Mouse (Mus musculus) inflammation-experienced regulatory T-cells, adult 6 months (primary cell): ENCODE results near the gene Srd5a1. TPM values are rescaled to one million over a fixed set of nuclear protein-coding genes. Genes with fewer than 3 reads are reported as not detected.

ENCODE experiments used
- ATAC-seq: one replicate; pipeline ENCODE4 v1.8.0; 2017
- polyA plus RNA-seq, 3 experiments: library from polyadenylated mRNA; unstranded; fragments of 100-300 nt; shearing (Covaris generic); gene quantifications; one replicate each; pipeline ENCODE4 v1.2.1; 2017

The Srd5a1 gene
- polyA plus RNA-seq, 3 experiments from 2014 or later: 0.85 to 1.6 (median 1.2) TPM

- ATAC-seq: no peak
These were observed 73.9 kb downstream of the Srd5a1 start for GRCm38 (mm10) chr13:69537366-69537765.

DNA sequence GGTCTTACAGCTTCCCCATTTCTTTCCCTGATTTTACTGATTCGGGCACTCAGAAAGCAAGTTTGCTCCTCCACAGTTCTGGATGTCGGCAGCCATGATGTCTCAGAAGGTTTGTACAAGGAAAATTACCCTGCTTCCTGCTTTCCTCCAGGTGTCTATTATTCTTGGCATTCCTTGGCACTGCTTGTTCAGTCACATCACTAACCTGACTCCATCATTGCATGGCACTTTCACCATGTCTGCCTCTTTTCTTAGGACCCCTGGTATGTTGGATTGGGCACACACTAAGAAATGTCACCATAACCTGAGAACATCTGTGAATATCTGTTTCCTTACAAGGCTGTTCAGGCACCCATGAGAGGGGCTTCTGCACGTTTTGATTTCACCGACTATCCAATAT, 75.2 kb downstream of the Srd5a1 start:
- no peak for ATAC-seq

GRCm38 (mm10) chr13:69534654-69535551, 76.3 kb downstream of the Srd5a1 start:
- ATAC-seq: peak; percentile 71

GRCm38 (mm10) chr13:69534334-69534653, 76.9 kb downstream of the Srd5a1 start, which contains the start of gene Tent4a:
Gene Tent4a, minus strand, starts transcription at chr13:69534617.
- peak; percentile 47 for ATAC-seq

GRCm38 (mm10) chr13:69533405-69534333, 77.6 kb downstream of the Srd5a1 start, which contains the start of gene Nsun2:
Gene Nsun2, plus strand, starts transcription at chr13:69533746.
- ATAC-seq: peak; percentile 8

DNA sequence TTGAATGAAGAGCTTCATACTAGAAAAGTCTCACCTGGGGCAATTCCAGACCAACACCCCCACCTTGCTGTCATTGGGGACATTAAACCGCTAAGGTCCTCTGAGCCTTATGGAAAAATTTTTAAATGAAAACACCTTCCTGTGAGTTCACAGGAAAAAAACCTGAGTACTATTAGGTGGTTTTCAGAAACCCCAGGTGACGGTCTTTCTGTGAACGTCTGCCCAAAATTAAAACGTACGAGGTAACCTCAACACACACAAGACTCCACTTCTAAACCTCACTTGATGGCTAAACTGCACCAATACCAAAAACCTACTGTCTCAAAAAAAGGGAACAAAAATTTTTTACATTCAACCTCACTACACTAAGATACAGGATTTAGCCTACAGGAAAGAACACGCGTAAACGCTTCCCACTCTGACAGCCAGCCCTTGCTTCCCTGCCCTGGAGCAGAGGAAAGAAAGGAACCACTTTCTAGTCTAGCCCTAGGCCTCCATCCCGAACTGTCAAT, 78.3 kb downstream of the Srd5a1 start:
- no peak for ATAC-seq

DNA sequence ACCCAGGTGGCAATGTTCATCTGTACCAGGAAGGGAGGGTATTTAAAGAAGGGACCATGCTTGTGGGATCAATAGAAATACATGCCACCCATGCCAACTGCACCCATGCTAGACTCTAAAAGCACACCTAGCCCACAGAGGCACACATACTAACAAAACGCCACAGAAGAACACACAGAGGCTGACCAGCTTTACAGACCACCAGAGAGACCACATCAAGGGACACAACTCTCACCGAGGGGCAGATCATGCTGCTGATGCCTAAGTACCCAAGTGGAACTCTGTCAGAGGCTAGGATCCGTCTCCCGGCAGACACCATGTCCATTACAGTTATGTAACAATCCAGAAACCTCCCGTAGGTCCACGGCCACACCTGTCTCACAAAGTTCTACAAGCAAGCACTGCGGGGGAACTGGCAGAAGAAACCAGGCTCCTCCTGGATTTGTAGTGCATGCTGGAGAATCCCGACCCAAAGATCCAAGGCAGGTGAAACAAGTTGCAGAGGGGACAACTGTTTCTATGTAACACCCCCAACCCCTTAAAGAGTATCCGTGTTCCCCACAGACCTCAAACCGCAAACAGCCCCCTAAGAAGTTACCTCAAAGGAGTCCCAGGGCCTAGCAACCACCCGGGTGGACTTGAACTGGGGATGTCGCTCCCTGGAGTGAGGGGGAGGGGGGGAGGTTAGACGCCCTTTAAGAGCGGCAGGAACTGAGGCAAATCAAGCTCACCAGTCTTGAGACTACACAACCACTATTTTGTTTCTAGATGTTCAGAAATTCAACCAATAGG, 78.9 kb downstream of the Srd5a1 start:
- no peak for ATAC-seq

DNA sequence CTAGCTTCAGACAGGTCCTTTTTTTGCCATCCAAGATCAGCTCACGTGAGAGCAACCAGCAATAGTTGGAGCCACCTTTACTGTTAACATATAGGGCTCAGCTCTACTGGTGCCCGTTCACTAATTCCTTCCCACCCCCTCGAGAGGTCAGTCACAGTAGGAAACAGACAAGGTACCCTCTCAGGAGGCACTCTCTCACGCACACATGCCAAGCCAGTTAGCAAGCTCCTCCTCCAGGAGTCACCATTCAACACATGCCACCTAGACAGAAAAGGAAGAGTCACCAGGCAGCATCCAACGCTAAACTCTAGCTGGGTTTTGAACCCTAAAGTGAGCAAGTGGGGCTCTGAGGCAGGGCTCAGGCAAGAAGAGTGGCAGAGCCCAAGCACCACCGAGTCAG, 79.8 kb downstream of the Srd5a1 start:
- ATAC-seq: no peak

- ATAC-seq: no peak
These were observed 80.3 kb downstream of the Srd5a1 start for GRCm38 (mm10) chr13:69530951-69531350.

- no peak for ATAC-seq
These were observed 81.1 kb downstream of the Srd5a1 start for GRCm38 (mm10) chr13:69530156-69530555.

GRCm38 (mm10) chr13:69528531-69528930, 82.7 kb downstream of the Srd5a1 start:
- ATAC-seq: no peak

DNA sequence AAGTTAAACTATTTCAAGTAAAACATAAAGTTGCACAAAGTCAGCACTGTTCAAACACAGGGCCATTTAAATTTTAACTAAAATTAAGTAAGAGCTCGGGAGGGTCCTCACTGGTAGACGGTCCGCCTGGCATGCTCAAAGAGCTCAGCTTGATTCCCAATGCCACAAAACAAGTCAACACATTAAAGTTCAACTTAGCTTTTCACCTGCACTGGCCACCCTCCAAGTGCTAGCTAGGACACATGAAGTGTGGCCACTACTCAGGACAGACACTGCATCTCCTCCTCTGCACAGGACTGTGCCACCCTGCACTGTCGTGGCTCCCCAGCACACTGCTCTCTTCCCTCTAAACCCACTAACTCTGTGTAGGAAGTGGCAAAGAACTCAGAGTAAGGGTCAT, 85.4 kb downstream of the Srd5a1 start:
- no peak for ATAC-seq

GRCm38 (mm10) chr13:69524158-69524530, 87.1 kb downstream of the Srd5a1 start:
- no peak for ATAC-seq

Other genes starting within 250 kb of the Srd5a1 start
- 10 to 100 TPM; 17.2 to 38.5 (median 30.6) TPM for gene Nsun2, start 77.7 kb downstream of the Srd5a1 start, polyA plus RNA-seq
- gene Tent4a, start 76.8 kb downstream of the Srd5a1 start, polyA plus RNA-seq: 1 to 10 TPM; 3.7 to 5.8 (median 4.9) TPM
- gene Ube2ql1, start 128.4 kb upstream of the Srd5a1 start, polyA plus RNA-seq: not detected
- 100 to 1,000 TPM; 175 to 199 (median 178) TPM for gene Med10, start 191.0 kb upstream of the Srd5a1 start, polyA plus RNA-seq